Mouse (Mus musculus) bone marrow macrophage, adult 2 months (primary cell): ENCODE measurements around the gene Galnt7.

ENCODE experiments used
- CTCF ChIP-seq: IDR thresholded peaks from 2 replicates; pipeline ENCODE4 v1.5.1; 2012; ENCODE audit warnings: low read depth, mild to moderate bottlenecking, low read length, moderate library complexity
- POLR2A ChIP-seq: IDR thresholded peaks from 2 replicates; pipeline ENCODE4 v1.6.1; 2012; ENCODE audit warnings: mild to moderate bottlenecking, low read depth, low read length, borderline replicate concordance

DNA sequence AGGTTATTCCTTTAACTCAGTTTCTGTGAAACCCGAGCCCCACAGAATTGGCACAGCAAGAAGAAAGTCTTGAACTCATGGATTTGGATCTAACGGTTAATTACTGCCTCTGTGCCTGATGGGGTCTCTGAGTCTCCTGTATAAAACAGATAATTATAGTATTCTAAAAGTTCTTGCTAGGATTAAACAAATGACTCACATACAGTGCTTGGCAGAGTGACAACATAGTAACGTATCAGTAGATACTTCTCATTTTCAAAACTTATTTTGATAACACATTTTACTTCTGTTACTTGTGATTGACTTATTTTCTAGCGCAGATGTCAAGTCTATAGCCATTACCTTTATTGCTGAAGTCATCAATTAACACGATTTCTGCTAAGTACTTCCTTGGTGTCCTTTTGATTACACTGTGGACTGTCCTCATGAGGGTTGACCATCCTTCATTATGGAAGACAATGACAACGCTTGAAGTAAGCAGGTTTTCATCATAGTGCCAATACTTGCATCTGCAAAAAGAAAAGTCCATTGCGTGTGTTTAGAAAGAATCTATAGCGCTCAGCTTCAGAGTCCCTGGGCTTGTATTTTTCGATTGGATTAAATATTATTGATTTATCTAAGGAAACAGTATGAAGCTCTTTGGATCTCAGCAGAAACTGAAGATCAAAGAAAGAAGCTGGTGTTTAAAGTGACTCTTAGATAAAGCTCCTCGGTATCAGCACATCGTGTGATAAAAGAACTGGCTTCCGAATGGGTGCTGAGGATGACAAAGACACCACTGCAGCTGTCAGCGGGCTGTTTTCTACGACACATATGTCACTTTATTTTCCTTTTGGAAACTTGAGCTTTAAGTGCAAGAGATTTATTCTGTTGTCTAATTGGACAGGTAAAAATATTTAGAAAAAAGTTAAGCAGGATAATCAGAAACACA is 100.5 kb downstream of the Galnt7 start:
- TF ChIP-seq CTCF (no peak), POLR2A (no peak)
